Mouse (Mus musculus) adrenal gland, adult 8-10 months (tissue): ENCODE measurements at regions not wholly inside any gene's neighbourhood (a gene's known extent, or its start where the extent isn't known, plus 50 kb on each side); places are given as distances from the start of the nearest gene placed in this dataset.

Experiments
- DNase-seq: peaks from one replicate; pipeline ENCODE4 v3.0.0; 2022

- no peak for DNase-seq
Measured at GRCm38 (mm10) chr1:61050346-61050745, 72.6 kb downstream of the Icos start.

GRCm38 (mm10) chr1:61053676-61054075, 75.9 kb downstream of the Icos start:
- no peak for DNase-seq

- no peak for DNase-seq
Measured at GRCm38 (mm10) chr1:61054391-61054790, 76.7 kb downstream of the Icos start.

- peak; percentile 18 for DNase-seq
Measured at GRCm38 (mm10) chr1:61055176-61055575, 77.4 kb downstream of the Icos start.

DNA sequence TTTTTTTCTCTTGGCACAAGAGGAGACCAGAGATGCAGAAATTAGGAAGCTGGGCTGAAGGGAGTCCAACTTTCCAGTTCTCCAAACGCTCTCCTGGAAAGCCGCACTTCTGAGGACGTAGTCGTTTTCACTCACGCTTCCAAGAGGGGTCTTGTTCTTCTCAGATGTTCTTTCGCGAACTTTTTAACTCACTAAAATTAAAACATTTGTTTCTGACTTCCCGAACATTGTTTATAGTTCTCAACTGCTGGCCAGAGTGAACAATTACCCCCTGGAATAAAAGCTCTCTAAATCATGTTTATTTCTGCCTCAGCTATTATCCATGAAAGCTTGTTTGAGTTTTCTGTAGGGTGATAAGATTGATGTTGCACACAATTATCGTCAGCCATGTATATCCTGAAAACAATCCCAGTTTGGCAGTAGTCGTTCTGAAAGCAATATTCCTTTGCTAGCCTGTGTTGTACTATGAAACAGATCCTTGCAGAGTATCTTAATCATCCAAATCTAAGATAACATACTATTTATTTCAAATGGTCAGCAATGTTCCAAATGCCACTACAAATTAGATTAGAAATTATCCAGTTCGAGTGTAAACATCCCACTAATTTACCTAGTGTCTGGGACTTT, 82.3 kb downstream of the Icos start:
- DNase-seq = no peak

DNA sequence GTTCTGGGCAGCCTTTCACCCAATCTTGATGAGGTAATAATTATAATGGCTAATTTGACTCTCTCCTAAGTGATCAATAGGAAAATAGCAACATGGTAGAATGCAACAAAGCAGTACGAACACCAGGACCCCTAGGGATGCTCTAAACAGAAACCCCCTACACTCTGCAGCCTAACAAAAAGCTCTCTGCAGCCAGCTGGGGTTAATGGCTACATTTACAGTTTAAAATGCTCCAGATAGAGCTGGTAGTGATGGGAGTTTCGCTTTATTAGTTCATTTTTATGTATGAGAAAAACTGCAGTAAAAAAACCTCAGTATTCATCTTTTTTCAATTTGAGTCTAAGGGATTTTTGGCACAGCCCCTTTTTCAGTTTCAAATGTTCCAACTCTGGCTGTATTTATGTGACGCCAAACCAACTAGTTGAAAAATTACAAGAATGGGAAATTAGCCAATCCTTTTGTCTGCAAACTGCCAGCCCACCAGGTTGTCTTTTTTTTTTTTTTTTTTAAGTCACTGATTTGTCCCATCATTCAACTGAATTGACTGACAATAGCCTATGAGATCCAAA, 84.2 kb downstream of the Icos start:
- DNase-seq = no peak

DNA sequence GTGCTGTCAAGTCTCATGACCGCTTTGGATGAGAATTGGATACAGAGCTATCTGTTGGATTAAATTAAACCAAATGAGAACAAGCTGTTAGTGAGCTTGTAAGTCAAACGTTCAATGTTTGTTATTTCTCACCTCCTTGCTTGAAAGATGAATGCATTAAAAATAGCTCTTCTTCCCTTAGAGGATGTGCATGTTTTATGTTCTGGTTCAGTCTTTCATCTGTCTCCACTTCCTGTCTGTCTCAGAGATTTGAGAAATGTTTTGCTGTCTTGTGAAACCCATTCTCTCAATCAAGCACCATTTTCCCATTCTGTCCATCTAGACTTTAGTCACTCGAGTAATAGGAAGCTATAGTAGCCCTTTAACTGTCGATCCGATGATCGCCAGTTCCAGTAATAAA, 90.4 kb downstream of the Icos start:
- DNase-seq = no peak

DNA sequence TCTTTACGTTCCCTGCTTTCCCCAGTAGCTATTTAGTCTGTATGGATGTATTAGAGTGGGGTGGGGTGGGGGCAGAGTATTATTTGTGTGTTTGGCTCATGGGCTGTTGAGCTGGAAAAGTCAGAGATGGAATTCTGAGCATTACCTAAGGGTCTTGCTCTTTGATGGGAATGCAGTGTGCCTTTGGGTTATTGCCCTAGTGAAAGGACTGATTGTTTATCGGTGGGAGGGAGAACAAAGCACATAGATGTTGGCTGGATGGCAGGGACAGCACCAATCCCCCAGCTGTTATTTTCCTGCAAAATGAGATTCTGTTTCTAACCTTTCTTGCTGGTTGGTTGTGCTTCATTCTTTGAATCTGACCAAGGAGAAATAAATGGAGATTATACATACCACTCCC, 96.4 kb downstream of the Icos start:
- no peak for DNase-seq

- no peak for DNase-seq
Measured at GRCm38 (mm10) chr1:61075335-61075734, 97.6 kb downstream of the Icos start.

GRCm38 (mm10) chr1:61084732-61085131, 107.0 kb downstream of the Icos start:
- DNase-seq = no peak

GRCm38 (mm10) chr1:61086811-61087210, 109.1 kb downstream of the Icos start:
- peak; percentile 35 for DNase-seq

DNA sequence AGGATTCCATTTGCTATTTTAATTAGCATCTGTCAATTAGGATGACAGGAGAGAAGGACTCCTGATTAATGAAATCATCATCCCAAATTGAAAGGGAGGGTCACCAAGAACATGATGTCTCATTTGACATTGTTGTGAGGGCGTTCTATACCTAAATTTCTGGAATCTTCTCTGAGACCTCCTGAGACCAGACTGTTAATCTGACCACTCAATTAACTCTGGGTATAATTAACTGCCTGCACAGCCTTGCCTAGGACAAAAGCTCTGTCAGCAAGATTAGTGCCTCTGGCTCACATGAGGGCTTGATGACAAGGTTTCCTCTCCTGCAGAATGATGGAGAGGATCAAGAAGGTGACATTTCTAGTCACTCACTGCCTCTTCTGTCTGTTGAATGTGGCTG, 113.1 kb downstream of the Icos start:
- DNase-seq = no peak

DNA sequence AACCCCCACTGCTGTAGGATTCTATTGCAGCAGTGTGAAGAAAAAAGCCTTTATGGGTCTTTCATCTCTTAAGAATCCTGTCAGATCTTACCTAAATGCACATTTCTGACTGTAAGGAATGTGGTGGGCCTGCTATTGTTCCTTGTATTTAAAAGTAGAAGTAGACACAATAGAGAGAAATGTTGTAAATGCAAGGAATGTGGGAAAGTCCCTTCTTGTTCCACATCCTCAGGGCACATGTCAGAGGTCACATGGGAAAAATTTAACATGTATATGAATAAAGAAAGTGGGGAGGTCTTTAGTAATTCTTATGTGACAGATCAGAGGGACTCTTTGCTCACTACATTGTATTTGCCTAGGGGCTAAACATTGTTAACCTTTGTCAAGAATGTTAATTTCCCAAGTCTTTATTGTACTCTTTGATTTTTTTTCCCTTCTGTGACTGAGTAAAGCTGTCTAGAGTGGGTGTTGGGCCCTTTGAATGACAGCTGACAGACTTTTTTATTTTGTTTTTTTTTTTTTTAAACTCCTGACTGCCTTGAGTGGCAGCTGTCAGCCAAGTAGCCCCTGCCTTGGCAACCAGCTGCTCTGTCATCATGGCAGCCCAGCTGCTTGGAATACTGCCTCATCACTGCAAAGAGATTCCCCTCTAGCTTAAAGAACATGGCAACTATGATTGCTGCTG, 117.9 kb downstream of the Icos start:
- no peak for DNase-seq

DNA sequence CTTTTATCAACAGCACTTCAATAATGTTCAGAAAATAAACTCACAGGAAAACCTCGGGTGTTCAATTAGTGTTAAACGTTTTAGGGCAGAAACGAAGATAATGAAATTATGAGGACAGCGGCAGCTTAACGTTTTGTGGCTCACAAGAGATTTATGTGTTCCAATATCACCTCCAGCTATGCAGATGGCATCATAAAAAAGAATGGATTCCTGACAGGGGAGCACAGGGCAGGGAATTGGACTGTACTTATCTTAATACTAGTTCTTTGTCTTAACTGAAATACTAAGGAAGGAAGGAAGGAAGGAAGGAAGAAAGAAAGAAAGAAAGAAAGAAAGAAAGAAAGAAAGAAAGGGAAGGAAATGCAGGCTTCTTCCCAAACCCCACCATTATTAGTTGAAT, 121.6 kb downstream of the Icos start:
- DNase-seq = no peak

GRCm38 (mm10) chr1:61101679-61102078, 124.0 kb downstream of the Icos start:
- no peak for DNase-seq

DNA sequence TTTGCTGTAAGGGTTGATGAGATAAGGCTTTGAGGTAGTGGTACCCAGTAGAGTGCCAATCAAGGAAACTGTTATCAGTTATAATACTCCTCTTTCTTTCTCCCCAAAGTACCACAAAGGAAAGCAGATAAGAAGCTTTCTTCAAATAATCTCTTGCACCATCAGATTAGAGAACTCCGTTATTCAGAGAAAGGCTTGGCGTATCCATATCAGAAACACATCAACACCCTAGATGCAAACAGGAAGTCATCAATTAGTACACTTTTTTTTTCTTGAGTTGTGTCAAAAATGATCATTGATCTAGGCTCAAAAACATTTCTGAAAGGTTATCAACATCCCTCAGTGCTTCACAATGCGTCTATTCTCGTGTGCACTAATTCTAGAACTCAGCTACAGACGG, 124.6 kb downstream of the Icos start:
- DNase-seq = no peak

DNA sequence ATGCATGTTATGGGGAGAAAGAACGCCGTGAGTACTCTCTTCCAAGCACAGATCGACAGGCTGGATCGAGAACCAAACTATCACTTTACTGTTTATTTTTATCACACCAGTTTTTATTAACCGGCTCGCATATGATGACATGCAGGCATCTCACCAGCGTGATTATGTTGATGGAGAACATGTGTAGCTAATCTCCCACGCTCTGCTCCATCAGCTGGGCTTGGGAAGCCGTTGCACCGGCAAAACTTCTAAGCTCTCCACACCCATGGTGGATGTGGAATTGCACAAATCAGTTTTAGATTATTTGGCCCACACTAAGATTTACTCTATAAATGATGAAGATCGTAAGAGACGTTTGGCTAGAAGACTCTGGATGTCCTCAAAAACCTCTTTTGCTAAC, 125.9 kb downstream of the Icos start:
- DNase-seq = no peak

DNA sequence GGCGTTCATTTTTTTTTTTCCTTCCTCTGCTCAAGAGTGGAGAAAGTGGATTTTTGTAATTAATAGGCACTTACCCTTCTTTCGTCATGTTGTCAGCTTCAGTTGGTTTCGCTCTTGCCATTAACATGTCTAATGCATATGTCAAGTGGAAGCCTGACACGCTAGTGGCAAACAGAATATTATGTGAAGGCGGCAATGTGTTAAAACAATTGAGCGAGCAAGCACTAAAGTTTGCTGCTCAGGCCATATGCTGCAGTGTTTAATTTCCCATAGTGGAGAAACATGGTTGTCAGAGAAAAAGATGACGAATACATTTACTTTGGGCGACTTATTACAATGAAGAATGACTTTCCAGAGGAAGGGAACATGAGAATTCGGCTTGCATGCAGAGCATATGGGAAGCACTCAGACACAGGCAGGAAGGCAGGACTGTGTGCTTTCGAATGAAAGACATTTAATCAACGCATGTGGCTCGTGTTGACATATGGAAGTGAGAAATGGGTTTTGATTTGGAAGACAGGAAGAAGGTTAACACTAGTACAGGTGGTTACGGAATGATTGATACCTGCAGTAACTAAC, 134.1 kb downstream of the Icos start:
- DNase-seq = no peak

DNA sequence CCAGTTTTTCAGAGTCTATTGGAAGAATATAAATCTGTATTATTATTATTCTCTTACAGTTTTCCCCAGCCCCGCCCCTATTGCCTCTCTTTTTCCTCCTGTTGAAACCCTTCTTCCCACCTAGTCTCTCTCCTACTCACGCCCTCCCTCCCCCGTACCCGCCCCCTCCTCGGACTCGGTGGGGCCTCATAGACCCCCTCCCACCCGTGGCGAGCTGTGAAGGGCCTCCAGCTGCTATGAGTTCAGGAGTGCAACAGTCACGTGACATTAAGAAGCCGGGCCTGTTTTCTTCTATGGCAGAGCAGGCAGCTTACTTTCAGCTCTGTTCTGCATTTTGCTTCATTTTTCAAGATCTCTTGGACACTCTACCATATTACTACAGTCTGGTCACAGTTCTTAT, 139.8 kb downstream of the Icos start:
- no peak for DNase-seq

DNA sequence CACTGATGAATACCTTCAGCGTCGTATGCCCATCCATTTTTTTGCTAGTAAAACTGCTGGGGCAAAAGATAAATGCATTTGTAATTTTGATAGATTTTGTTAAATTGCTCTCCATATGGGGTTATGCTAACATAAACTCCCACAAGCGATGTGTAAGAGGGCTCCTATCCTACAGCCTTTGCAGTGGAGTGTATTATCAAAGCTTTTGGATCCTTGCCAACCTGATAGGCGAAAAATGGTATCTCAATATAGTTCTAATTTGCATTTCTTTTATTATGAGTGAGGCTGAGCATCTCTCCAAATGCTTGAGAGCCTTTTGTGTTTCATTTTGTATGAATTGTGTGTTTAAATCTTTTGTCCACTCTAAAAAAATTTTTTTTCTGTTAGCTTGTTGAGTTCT, 140.3 kb downstream of the Icos start:
- DNase-seq = no peak

- no peak for DNase-seq
Measured at GRCm38 (mm10) chr1:61121480-61121879, 143.8 kb downstream of the Icos start.

- no peak for DNase-seq
Measured at GRCm38 (mm10) chr1:61125127-61125526, 147.4 kb downstream of the Icos start.

- DNase-seq = no peak
Measured at GRCm38 (mm10) chr1:61135597-61136545, 158.1 kb downstream of the Icos start.
